Mouse (Mus musculus): ENCODE results near the gene Npr2. TPM values are rescaled to one million over a fixed set of nuclear protein-coding genes. Genes with fewer than 3 reads are reported as not detected.

The Npr2 gene
- polyA plus RNA-seq, 1 experiment = 65.6 TPM

DNA sequence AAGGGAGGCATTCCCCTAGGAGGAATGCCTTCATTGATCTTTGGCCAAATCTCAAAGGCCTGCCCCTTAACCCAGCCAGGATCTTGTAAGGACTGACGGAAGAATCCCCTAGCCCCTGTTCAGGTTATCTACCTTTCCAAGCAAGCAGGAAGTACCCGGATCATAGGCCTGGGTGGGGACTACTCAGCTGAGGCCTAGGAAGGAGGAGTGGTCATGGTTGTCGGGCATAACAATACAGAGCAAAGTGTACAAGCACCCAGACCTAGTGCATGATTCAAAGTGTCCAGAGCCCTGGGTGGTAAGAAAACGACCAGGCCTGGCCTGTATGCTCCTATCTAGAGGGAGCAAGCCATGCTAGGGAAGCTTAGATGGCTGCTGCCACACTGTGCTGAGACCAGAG lies 43.9 kb downstream of the Npr2 start:
- TF ChIP-seq POLR2A (IDR thresholded peaks at IDR 0.05; ENCODE audit: borderline replicate concordance, extremely low read depth, insufficient read depth, insufficient read length, poor library complexity, severe bottlenecking) = no peak
- no peak for TF ChIP-seq CTCF (IDR thresholded peaks at IDR 0.05; ENCODE audit: borderline replicate concordance, extremely low read depth, insufficient read depth, insufficient read length)
- no peak for DNase-seq (ENCODE audit: low read depth)

DNA sequence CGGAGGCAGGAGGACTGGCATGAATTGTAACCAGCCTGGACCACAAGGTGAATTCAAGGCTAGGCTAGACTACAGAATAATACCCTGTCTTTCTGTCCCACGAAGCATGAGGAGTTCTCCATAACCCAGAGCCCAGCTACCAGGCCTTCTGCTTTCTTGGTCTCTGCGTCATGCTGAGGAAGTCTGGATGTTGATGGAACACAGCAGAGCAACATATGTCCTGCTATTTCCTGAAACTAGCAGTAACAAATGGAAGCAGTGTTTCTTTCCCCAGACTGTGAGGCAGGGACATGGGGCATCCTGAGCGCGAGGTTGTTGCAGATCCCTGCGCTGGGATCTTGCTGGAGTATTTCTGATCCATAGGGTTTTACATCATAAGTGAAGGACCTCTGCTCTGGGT lies 46.8 kb downstream of the Npr2 start:
- no peak for TF ChIP-seq POLR2A (IDR thresholded peaks at IDR 0.05; ENCODE audit: borderline replicate concordance, extremely low read depth, insufficient read depth, insufficient read length, poor library complexity, severe bottlenecking)
- no peak for TF ChIP-seq CTCF (IDR thresholded peaks at IDR 0.05; ENCODE audit: borderline replicate concordance, extremely low read depth, insufficient read depth, insufficient read length)
- DNase-seq (ENCODE audit: low read depth) = no peak

DNA sequence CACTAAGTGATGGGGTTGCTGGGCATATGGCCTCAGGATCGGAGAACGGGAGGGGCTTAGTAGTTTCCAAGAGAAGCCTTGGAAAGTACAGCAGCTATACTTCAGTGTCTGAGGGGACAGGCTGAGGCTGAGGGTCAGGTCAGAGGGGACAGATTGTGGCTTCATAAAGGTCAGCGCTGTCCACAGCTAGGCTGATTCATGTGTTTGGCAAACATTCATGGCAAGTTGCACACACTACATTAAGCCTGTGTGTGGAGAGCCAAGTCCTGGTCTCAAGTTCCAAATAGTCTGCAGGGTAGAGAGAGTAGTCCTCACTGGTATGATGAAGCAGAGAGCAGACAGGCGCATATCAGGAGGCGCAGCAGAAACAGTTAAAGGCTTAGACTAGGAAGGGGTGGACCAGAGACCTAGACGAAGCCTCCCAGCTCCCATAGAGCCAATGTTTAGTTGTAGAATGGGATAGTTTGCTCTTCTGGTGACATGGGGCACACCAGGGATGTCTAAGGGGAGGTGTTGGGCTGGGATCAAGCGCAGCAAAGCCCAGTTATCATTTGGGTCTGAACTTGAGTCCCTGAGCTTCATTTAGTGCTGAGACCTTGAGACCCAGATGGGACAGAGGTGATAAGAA lies 47.8 kb downstream of the Npr2 start:
- no peak for DNase-seq (ENCODE audit: low read depth)
- no peak for TF ChIP-seq POLR2A (IDR thresholded peaks at IDR 0.05; ENCODE audit: borderline replicate concordance, extremely low read depth, insufficient read depth, insufficient read length, poor library complexity, severe bottlenecking)
- no peak for TF ChIP-seq CTCF (IDR thresholded peaks at IDR 0.05; ENCODE audit: borderline replicate concordance, extremely low read depth, insufficient read depth, insufficient read length)

DNA sequence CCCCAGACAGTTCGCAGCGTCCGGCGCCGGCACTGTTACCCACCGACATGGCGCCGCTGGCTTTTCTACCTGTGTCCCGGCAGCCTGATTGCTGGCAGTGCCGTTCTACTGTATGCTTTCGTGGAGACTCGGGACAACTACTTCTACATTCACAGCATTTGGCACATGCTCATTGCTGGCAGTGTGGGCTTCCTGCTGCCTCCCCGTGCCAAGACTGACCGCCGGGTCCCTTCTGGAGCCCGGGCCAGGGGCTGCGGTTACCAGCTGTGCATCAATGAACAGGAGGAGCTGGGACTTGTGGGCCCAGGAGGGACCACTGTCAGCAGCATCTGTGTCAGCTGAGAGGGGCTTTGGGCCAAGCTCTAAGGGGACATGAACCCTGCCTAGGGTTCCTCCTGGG lies 58.3 kb downstream of the Npr2 start:
- DNase-seq (ENCODE audit: low read depth) = no peak
- TF ChIP-seq POLR2A (IDR thresholded peaks at IDR 0.05; ENCODE audit: borderline replicate concordance, extremely low read depth, insufficient read depth, insufficient read length, poor library complexity, severe bottlenecking) (no peak), CTCF (IDR thresholded peaks at IDR 0.05; ENCODE audit: borderline replicate concordance, extremely low read depth, insufficient read depth, insufficient read length) (no peak)

DNA sequence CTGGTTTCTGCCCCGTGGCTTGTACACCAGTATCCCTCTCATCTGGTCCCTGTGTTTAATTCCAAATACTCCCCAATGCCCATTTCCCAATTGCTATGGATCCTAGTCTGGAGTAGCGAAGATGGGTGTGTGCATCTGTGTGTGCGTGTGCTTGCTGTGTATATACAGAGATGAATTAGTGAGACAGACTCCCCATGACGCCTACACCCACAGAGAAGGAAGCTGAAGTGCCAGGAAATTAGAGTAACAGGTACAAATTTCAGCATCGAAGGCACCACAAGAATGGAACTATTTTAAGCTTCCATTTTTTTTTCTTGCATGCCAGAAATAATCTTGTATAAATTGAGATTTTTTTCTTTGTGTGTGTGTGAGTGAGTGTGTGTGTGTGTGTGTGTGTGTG lies 59.3 kb downstream of the Npr2 start:
- DNase-seq (ENCODE audit: low read depth) = no peak
- TF ChIP-seq POLR2A (IDR thresholded peaks at IDR 0.05; ENCODE audit: borderline replicate concordance, extremely low read depth, insufficient read depth, insufficient read length, poor library complexity, severe bottlenecking) (no peak), CTCF (IDR thresholded peaks at IDR 0.05; ENCODE audit: borderline replicate concordance, extremely low read depth, insufficient read depth, insufficient read length) (no peak)

DNA sequence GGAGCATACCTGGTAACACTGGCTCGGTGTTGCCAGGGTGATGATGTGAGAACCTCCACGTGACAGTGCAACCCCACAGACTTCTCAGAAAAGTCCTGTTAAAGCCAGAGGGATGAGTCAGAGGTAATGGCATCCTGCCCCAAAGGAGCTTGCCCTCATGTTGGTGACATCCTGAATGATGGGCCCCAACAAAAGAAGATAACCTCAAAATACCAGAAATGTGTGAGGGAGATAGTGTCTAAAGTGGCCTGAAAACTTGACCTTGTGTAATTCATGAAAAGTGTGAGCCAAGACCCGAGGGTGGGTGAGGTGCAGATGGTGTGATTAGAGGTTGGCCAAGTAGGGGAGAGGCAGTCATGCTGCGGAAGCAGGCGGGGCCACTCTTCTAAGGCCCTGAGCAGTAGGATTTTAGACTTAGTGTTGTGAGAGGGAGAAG lies 62.1 kb downstream of the Npr2 start:
- TF ChIP-seq CTCF (IDR thresholded peaks at IDR 0.05; ENCODE audit: borderline replicate concordance, extremely low read depth, insufficient read depth, insufficient read length) (no peak), POLR2A (IDR thresholded peaks at IDR 0.05; ENCODE audit: borderline replicate concordance, extremely low read depth, insufficient read depth, insufficient read length, poor library complexity, severe bottlenecking) (no peak)
- no peak for DNase-seq (ENCODE audit: low read depth)

DNA sequence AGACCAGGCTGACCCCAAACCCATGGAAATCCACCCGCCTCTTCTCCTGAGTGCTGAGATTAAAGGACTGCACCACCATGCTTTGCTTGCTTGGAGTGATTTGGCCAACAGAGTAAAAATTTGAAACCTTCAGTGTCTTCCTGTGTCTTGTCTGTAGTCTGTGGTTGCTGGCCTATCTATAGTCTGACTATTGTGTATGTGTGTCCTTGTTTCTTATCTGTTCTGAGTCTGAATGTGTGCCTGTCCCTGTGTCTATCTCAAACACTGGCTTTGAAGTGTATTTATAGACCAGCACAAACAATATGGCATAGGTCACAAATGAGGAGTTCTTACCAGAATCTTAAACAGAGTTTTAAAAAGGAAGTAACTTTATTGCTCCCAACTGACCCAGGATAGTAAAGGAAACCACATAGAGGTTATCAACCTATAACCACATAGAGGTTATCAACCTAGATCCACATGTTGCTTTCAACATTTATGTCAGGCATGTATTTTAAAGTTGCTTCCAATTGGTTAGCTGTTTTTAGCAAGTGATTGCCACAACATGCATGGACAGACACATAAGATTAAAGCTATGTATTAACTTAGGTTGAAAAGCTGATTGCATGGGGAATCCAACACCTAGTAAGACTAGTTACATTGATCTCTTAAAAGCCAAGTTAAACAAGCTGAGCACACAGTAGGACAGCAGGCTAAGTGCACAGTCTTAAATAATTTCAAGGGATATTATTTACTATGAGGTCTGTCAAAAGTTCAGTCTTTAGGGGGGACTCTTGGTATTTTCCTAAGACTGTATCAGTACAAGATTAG lies 62.9 kb downstream of the Npr2 start:
- no peak for DNase-seq (ENCODE audit: low read depth)
- TF ChIP-seq CTCF (IDR thresholded peaks at IDR 0.05; ENCODE audit: borderline replicate concordance, extremely low read depth, insufficient read depth, insufficient read length) (no peak), POLR2A (IDR thresholded peaks at IDR 0.05; ENCODE audit: borderline replicate concordance, extremely low read depth, insufficient read depth, insufficient read length, poor library complexity, severe bottlenecking) (no peak)

DNA sequence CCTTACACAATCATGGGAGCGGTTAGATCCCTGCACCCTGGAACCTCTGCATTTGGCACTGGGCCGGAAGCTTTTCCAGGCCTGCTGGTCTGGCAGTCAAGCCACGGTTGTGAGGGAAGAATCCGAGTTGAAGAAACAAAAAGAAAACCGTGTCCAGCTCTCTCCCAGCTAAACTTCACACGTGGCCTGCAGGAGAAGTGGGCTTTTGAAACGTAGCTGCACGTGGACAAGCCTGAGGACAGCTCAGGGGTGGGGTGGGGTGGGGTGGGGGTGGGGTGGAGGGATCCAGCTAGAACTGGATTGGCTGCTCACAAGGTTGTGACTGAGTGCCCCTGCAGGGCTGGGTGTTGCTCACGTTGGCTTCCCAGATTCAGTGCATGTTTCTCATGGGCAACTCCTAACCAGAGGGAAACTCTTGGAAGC lies 63.5 kb downstream of the Npr2 start:
- DNase-seq (ENCODE audit: low read depth) = peak; percentile 16
- TF ChIP-seq CTCF (IDR thresholded peaks at IDR 0.05; ENCODE audit: borderline replicate concordance, extremely low read depth, insufficient read depth, insufficient read length) (no peak), POLR2A (IDR thresholded peaks at IDR 0.05; ENCODE audit: borderline replicate concordance, extremely low read depth, insufficient read depth, insufficient read length, poor library complexity, severe bottlenecking) (no peak)

DNA sequence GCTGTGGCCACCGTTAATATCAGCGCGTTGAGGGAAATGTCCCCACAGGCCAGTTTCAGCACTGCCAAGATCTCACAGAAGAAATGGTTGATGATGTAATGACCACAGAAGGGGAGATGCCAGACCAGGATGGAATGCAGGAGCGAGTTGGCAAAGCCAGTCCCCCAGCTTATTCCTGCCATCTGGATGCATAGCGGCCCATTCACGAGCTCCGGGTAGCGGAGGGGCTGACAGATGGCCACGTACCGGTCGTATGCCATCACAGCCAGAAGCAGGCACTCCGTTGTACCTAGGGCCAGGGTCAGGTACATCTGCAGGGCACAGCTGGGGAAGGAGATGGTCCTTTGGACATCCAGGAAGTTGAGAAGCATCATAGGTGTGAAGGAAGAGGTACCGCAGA lies 64.8 kb downstream of the Npr2 start:
- TF ChIP-seq POLR2A (IDR thresholded peaks at IDR 0.05; ENCODE audit: borderline replicate concordance, extremely low read depth, insufficient read depth, insufficient read length, poor library complexity, severe bottlenecking) = no peak
- TF ChIP-seq CTCF (IDR thresholded peaks at IDR 0.05; ENCODE audit: borderline replicate concordance, extremely low read depth, insufficient read depth, insufficient read length) = no peak
- peak; percentile 63 for DNase-seq (ENCODE audit: low read depth)

DNA sequence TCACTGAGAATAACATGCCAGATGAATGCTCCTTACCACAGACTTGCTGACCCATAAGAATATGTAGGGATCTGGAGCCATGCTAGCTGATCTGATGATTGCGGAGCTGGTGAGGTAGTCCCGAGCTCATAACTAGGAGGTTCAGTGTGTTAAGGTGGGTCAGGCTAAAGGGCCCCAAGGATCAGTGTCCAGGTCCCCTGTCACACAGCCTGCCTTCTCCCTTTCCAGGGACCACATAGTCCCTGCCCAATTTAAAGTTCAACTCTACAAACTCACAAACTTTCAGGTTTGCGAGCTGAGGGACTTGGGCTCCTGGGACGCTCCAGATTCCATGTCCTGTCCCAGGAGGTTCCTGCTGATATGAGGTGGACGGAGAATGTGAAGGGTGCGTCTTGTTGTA lies 69.0 kb downstream of the Npr2 start, which contains the start of gene Olfr70:
Gene Olfr70 (minus strand): TSS at position 101 of the 400 bp plus-strand sequence.
- no peak for DNase-seq (ENCODE audit: low read depth)
- TF ChIP-seq POLR2A (IDR thresholded peaks at IDR 0.05; ENCODE audit: borderline replicate concordance, extremely low read depth, insufficient read depth, insufficient read length, poor library complexity, severe bottlenecking) = no peak
- TF ChIP-seq CTCF (IDR thresholded peaks at IDR 0.05; ENCODE audit: borderline replicate concordance, extremely low read depth, insufficient read depth, insufficient read length) = no peak

Other genes with a start within 250 kb of the Npr2 start
- 49.8 and 124 TPM in 2 replicates for gene Rusc2, start 250.0 kb upstream of the Npr2 start, polyA plus RNA-seq (2012; rRNA removed)
- gene Fam166b, start 202.8 kb upstream of the Npr2 start, polyA plus RNA-seq (2012; rRNA removed) = 1.1 and 1.7 TPM in 2 replicates
- gene Tesk1, start 190.0 kb upstream of the Npr2 start, polyA plus RNA-seq (2012; rRNA removed) = 89.1 and 109 TPM in 2 replicates
- gene Cd72, start 177.3 kb upstream of the Npr2 start, polyA plus RNA-seq (2012; rRNA removed) = 0.14 TPM in 1 of 2 replicates, not detected in the other
- not detected in 2 replicates for gene Sit1, start 148.2 kb upstream of the Npr2 start, polyA plus RNA-seq (2012; rRNA removed)
- gene Ccdc107, start 139.0 kb upstream of the Npr2 start, polyA plus RNA-seq (2012; rRNA removed) = 100.0 and 137 TPM in 2 replicates
- 19.5 and 66.1 TPM in 2 replicates for gene Arhgef39, start 132.2 kb upstream of the Npr2 start, polyA plus RNA-seq (2012; rRNA removed)
- 0.14 and 0.37 TPM in 2 replicates for gene Car9, start 125.0 kb upstream of the Npr2 start, polyA plus RNA-seq (2012; rRNA removed)
- 9.0 and 12.1 TPM in 2 replicates for gene Tpm2, start 108.2 kb upstream of the Npr2 start, polyA plus RNA-seq (2012; rRNA removed)
- 47.9 and 63.8 TPM in 2 replicates for gene Creb3, start 69.6 kb upstream of the Npr2 start, polyA plus RNA-seq (2012; rRNA removed)
- gene Tln1, start 69.2 kb upstream of the Npr2 start, polyA plus RNA-seq (2012; rRNA removed) = 53.6 and 55.5 TPM in 2 replicates
- gene Rgp1, start 53.2 kb upstream of the Npr2 start, polyA plus RNA-seq (2012; rRNA removed) = 56.0 and 61.7 TPM in 2 replicates
- gene Gba2, start 53.1 kb upstream of the Npr2 start, polyA plus RNA-seq (2012; rRNA removed) = 91.6 and 110 TPM in 2 replicates
- gene Msmp, start 47.4 kb upstream of the Npr2 start, polyA plus RNA-seq (2012; rRNA removed) = 0.16 TPM in 1 of 2 replicates, not detected in the other
- 7.3 and 9.0 TPM in 2 replicates for gene Spag8, start 21.7 kb downstream of the Npr2 start, polyA plus RNA-seq (2012; rRNA removed)
- gene Hint2, start 24.5 kb downstream of the Npr2 start, polyA plus RNA-seq (2012; rRNA removed) = 43.0 and 64.6 TPM in 2 replicates
- gene Tmem8b, start 37.0 kb downstream of the Npr2 start, polyA plus RNA-seq (2012; rRNA removed) = 27.0 and 42.0 TPM in 2 replicates
- gene Fam221b, start 37.2 kb downstream of the Npr2 start, polyA plus RNA-seq (2012; rRNA removed) = 0.23 and 0.34 TPM in 2 replicates
- not detected in 2 replicates for gene Olfr70, start 68.9 kb downstream of the Npr2 start, polyA plus RNA-seq (2012; rRNA removed)
- gene Olfr71, start 78.3 kb downstream of the Npr2 start, polyA plus RNA-seq (2012; rRNA removed) = not detected in 2 replicates
- gene Hrct1, start 95.3 kb downstream of the Npr2 start, polyA plus RNA-seq (2012; rRNA removed) = 0.38 and 0.53 TPM in 2 replicates
- 0.10 and 0.11 TPM in 2 replicates for gene Spaar, start 98.1 kb downstream of the Npr2 start, polyA plus RNA-seq (2012; rRNA removed)
- gene Olfr159, start 139.1 kb downstream of the Npr2 start, polyA plus RNA-seq (2012; rRNA removed) = not detected in 2 replicates
- gene Olfr156, start 192.0 kb downstream of the Npr2 start, polyA plus RNA-seq (2012; rRNA removed) = not detected in 2 replicates
- gene Olfr157, start 208.3 kb downstream of the Npr2 start, polyA plus RNA-seq (2012; rRNA removed) = not detected in 2 replicates
- gene Olfr155, start 219.6 kb downstream of the Npr2 start, polyA plus RNA-seq (2012; rRNA removed) = not detected in 2 replicates
- 15.6 and 16.9 TPM in 2 replicates for gene Reck, start 243.6 kb downstream of the Npr2 start, polyA plus RNA-seq (2012; rRNA removed)